Mouse (Mus musculus) heart, embryonic 15.5 days (tissue): Measurements from ENCODE around the gene H2al1f. TPM values are rescaled to one million over a fixed set of nuclear protein-coding genes. Genes with fewer than 3 reads are reported as not detected.
"Not testable (repeated sequence)": the region's sequence is repeated elsewhere in the genome, so short reads cannot be mapped to it uniquely, and the experiment has no call there.

Experiments
- ATAC-seq: fragments of 200-750 bp; cut with Nextera tagmentation; replicated peaks from 2 replicates; pipeline ENCODE4 v1.8.0; 2017; ENCODE audit warnings: low read depth, moderate TSS enrichment; ENCODE audit not compliant: insufficient number of reproducible peaks, insufficient read depth, low FRiP score
- H3K27ac ChIP-seq: fragments of 300-500 bp; sonication (generic); 2 replicates; pipeline ENCODE4 v1.5.1; 2015; ENCODE audit warnings: mild to moderate bottlenecking, inconsistent platforms
- H3K27me3 ChIP-seq: fragments of 300-500 bp; sonication (generic); 2 replicates; pipeline ENCODE4 v1.6.1; 2015; ENCODE audit warnings: inconsistent platforms
- H3K36me3 ChIP-seq: fragments of 300-500 bp; sonication (generic); 2 replicates; pipeline ENCODE4 v1.6.1; 2015; ENCODE audit warnings: mild to moderate bottlenecking, inconsistent platforms
- H3K4me1 ChIP-seq: fragments of 300-500 bp; sonication (generic); replicated peaks from 2 replicates; pipeline ENCODE4 v1.6.1; 2015; ENCODE audit warnings: inconsistent platforms
- H3K4me2 ChIP-seq: fragments of 300-500 bp; sonication (generic); 2 replicates; pipeline ENCODE4 v1.6.1; 2015; ENCODE audit warnings: inconsistent platforms, mild to moderate bottlenecking, moderate library complexity
- H3K4me3 ChIP-seq: fragments of 300-500 bp; sonication (generic); 2 replicates; pipeline ENCODE4 v1.5.1; 2015; ENCODE audit warnings: mild to moderate bottlenecking, inconsistent platforms
- H3K9ac ChIP-seq: fragments of 300-500 bp; sonication (generic); 2 replicates; pipeline ENCODE4 v1.6.1; 2015; ENCODE audit warnings: mild to moderate bottlenecking, inconsistent platforms
- H3K9me3 ChIP-seq: fragments of 300-500 bp; sonication (generic); replicated peaks from 2 replicates; pipeline ENCODE4 v1.6.1; 2016; ENCODE audit warnings: inconsistent platforms
- WGBS: fragments of 180-500 bp; shearing (Covaris S2); methylation state at CpG from one replicate; pipeline ENCODE4 v1.1.7; 2015; ENCODE audit warnings: mixed read lengths; 5-methylcytosine and 5-hydroxymethylcytosine counted together
- polyA plus RNA-seq: library from polyadenylated mRNA; unstranded; fragments of >200 nt; fragmentation: Nextera tagmentation; extraction: Ambion mirVana; gene quantifications from 2 replicates; pipeline ENCODE4 v1.2.1, GENCODE M21; 2015

H2al1f gene
- polyA plus RNA-seq, 1 experiment from 2014 or later = not detected

DNA sequence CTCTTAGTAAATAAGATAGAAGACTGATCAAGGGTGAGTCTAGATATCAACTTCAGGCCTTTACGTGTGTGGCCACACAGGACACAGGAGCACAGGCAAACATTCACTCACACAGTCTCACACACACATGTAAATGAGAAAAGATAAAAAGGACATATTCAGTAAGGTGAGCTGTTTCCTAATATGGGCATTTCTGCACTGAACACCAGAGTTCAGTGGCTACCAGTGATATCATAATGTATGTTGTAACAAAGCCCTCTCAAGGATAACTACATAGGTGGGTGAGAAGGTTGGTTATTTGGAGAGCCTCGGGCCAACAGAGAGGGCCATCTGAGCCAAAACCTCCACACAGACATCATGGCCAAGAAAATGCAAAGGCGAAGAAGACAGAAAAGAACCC, 3.3 kb upstream of the H2al1f start, which contains the start of gene H2al1e:
TSS of gene H2al1e (plus strand) at position 301 of the 400 bp plus-strand sequence.
- H3K4me2 ChIP-seq, H3K36me3 ChIP-seq, H3K4me1 ChIP-seq, H3K9ac ChIP-seq, H3K9me3 ChIP-seq, H3K27ac ChIP-seq, H3K4me3 ChIP-seq, ATAC-seq, H3K27me3 ChIP-seq: not testable (repeated sequence)
- WGBS = no CpG with 5 or more reads among the region's 3 CpGs

DNA sequence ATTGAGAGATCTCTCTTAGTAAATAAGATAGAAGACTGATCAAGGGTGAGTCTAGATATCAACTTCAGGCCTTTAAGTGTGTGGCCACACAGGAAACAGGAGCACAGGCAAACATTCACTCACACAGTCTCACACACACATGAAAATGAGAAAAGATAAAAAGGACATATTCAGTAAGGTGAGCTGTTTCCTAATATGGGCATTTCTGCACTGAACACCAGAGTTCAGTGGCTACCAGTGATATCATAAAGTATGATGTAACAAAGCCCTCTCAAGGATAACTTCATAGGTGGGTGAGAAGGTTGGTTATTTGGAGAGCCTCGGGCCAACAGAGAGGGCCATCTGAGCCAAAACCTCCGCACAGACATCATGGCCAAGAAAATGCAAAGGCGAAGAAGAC, 3.0 kb downstream of the H2al1f start, which contains the start of gene H2al1g:
TSS of gene H2al1g (plus strand) at position 301 of the 400 bp plus-strand sequence.
- H3K27ac ChIP-seq, H3K9me3 ChIP-seq, H3K9ac ChIP-seq, H3K4me2 ChIP-seq, H3K36me3 ChIP-seq, H3K4me1 ChIP-seq, H3K4me3 ChIP-seq, H3K27me3 ChIP-seq, ATAC-seq: not testable (repeated sequence)
- no CpG with 5 or more reads among the region's 3 CpGs for WGBS

DNA sequence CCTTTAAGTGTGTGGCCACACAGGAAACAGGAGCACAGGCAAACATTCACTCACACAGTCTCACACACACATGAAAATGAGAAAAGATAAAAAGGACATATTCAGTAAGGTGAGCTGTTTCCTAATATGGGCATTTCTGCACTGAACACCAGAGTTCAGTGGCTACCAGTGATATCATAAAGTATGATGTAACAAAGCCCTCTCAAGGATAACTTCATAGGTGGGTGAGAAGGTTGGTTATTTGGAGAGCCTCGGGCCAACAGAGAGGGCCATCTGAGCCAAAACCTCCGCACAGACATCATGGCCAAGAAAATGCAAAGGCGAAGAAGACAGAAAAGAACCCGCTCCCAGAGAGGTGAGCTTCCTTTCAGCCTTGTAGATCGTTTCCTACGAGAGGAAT, 6.2 kb downstream of the H2al1f start, which contains the start of gene H2al1h:
TSS of gene H2al1h (plus strand) at position 301 of the 400 bp plus-strand sequence.
- not testable (repeated sequence) for H3K9me3 ChIP-seq, H3K4me2 ChIP-seq, H3K27me3 ChIP-seq, H3K36me3 ChIP-seq, H3K4me1 ChIP-seq, H3K4me3 ChIP-seq, ATAC-seq, H3K27ac ChIP-seq, H3K9ac ChIP-seq
- WGBS = no CpG with 5 or more reads among the region's 6 CpGs

DNA sequence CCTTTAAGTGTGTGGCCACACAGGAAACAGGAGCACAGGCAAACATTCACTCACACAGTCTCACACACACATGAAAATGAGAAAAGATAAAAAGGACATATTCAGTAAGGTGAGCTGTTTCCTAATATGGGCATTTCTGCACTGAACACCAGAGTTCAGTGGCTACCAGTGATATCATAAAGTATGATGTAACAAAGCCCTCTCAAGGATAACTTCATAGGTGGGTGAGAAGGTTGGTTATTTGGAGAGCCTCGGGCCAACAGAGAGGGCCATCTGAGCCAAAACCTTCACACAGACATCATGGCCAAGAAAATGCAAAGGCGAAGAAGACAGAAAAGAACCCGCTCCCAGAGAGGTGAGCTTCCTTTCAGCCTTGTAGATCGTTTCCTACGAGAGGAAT, 9.4 kb downstream of the H2al1f start, which contains the start of gene H2al1i:
TSS of gene H2al1i (plus strand) at position 301 of the 400 bp plus-strand sequence.
- H3K4me1 ChIP-seq, H3K9ac ChIP-seq, H3K9me3 ChIP-seq, H3K4me2 ChIP-seq, H3K27ac ChIP-seq, H3K4me3 ChIP-seq, H3K27me3 ChIP-seq, ATAC-seq, H3K36me3 ChIP-seq: not testable (repeated sequence)
- WGBS = 82% methylated on average over 2 of the region's 5 CpGs

DNA sequence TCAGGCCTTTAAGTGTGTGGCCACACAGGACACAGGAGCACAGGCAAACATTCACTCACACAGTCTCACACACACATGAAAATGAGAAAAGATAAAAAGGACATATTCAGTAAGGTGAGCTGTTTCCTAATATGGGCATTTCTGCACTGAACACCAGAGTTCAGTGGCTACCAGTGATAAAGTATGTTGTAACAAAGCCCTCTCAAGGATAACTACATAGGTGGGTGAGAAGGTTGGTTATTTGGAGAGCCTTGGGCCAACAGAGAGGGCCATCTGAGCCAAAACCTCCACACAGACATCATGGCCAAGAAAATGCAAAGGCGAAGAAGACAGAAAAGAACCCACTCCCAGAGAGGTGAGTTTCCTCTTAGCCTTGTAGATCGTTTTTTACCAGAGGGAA, 12.6 kb downstream of the H2al1f start, which contains the start of gene H2al1j:
TSS of gene H2al1j (plus strand) at position 301 of the 400 bp plus-strand sequence.
- not testable (repeated sequence) for H3K4me1 ChIP-seq, H3K4me2 ChIP-seq, H3K9me3 ChIP-seq, ATAC-seq, H3K27ac ChIP-seq, H3K27me3 ChIP-seq, H3K36me3 ChIP-seq, H3K4me3 ChIP-seq, H3K9ac ChIP-seq
- 79% methylated on average over 2 of the region's 2 CpGs for WGBS

DNA sequence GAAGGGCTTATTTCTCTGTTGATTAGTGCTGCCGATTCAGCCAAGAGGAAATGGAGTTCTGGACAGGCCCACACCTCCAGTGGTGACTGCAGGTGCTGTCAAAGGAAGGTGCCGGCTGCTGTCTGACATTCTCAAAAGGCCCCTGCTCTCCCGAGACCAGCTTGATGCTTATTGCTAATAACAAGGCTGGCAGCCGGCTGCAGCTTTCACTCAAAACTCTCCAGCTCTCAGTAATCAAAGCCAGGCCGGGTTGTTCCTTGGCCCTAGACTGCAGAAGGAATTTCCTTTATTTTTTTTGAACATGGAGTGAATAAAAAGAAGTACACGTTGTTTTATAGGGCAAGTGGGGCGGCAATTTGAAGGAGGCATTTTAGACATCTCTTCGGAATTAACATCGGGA, 30.8 kb downstream of the H2al1f start:
- H3K4me2 ChIP-seq = no peak overlapping the region
- H3K27ac ChIP-seq = no peak overlapping the region
- H3K9me3 ChIP-seq = no peaks in the 10 kb centered on the region
- WGBS = 56% methylated on average over 9 of the region's 9 CpGs
- H3K4me1 ChIP-seq = no peaks in the 10 kb centered on the region
- H3K9ac ChIP-seq = no peak overlapping the region
- H3K36me3 ChIP-seq = no peaks in the 10 kb centered on the region
- no peak overlapping the region for H3K4me3 ChIP-seq
- ATAC-seq = no peak
- no peaks in the 10 kb centered on the region for H3K27me3 ChIP-seq

DNA sequence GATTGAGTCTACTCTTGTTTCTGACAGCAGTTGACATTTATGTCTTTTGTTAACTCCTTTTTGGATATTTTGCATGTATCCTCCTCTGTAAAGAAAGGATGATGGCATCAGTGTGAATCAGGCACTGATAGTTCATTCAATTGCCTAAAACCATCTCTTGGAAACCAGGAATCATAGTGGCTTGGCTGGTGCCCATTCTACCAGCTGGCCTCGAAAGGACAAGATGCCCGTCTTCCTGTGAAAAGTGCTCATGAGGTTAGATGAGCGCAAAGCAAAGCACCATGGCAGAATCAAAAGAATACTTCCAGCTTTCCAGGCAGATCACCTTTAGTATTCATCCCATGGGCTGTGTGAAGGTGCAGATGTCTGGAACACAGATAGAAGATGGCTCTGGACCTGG, 31.8 kb downstream of the H2al1f start:
- H3K4me2 ChIP-seq = no peak overlapping the region
- H3K9ac ChIP-seq = no peak overlapping the region
- no peak for ATAC-seq
- H3K27me3 ChIP-seq = no peaks in the 10 kb centered on the region
- no peak overlapping the region for H3K27ac ChIP-seq
- no peaks in the 10 kb centered on the region for H3K4me1 ChIP-seq
- H3K36me3 ChIP-seq = no peaks in the 10 kb centered on the region
- no peaks in the 10 kb centered on the region for H3K9me3 ChIP-seq
- no peak overlapping the region for H3K4me3 ChIP-seq
- 81% methylated on average over 3 of the region's 3 CpGs for WGBS

DNA sequence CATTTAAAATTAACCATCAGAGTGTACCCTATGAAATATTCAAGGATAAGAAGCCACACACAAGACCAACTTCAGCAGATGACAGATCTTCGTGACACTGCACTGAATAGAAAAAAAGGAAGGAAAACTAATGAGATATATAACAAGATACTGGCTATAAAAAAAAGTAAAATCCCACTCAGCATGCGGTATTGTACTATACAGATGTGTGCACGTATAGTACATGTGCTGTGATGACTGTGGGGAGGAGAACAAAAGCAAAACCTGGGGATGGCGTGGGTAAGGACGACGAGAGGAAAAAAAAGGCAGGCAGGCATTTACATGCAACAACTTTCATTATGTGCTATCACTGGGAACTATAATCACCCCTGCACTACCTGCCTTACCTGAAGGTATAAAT, 45.9 kb downstream of the H2al1f start:
- Histone ChIP-seq H3K4me2 (no peak overlapping the region), H3K4me3 (no peak overlapping the region), H3K9ac (no peak overlapping the region), H3K36me3 (no peaks in the 10 kb centered on the region), H3K9me3 (no peaks in the 10 kb centered on the region), H3K27me3 (peaks cover 7% of the 10 kb centered on the region), H3K4me1 (no peaks in the 10 kb centered on the region), H3K27ac (no peak overlapping the region)
- ATAC-seq = no peak
- WGBS = 73% methylated on average over 6 of the region's 6 CpGs

DNA sequence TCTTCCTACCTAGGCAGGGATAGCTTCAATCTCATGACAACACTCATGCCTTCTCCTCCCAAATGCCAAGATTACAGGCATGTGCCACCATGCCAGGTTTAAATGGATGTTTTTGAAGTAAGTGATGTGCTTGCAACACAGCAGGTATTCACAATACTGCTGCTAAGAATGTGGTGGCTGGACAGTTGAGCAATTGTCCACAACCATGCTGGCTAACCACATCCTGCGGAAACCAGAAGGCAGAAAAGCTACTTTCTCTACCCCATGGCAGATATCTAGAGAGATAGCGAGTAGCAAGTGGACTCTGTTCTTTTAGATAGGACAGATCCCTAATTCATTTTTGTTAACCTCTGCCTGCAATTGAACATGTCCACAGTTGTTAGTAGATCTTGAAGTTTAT, 46.3 kb downstream of the H2al1f start:
- H3K9ac ChIP-seq = no peak overlapping the region
- no peak overlapping the region for H3K27ac ChIP-seq
- no peaks in the 10 kb centered on the region for H3K36me3 ChIP-seq
- 74% methylated on average over 2 of the region's 2 CpGs for WGBS
- no peaks in the 10 kb centered on the region for H3K9me3 ChIP-seq
- H3K4me3 ChIP-seq = no peak overlapping the region
- peaks cover 11% of the 10 kb centered on the region for H3K27me3 ChIP-seq
- H3K4me2 ChIP-seq = no peak overlapping the region
- H3K4me1 ChIP-seq = no peaks in the 10 kb centered on the region
- no peak for ATAC-seq

DNA sequence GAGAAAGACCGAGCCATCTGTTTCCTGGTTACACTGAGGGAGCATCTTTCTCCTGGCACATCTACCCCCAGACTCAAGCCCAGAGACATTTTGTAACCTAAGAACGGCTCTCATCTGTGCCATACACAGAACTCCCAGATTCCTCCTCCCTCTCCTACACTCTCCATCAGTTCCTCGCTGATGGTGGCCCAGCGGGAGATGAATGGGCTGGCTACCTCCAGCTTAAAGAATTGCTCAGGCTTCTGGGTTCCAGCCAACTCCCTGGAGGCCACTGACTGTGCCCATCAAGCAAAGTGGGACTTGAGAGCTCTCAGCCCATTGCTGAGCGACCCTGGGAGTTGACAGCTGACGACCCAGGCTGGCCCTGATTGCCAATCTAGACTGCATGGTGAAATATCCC, 48.9 kb downstream of the H2al1f start:
- H3K4me2 ChIP-seq = no peak overlapping the region
- ATAC-seq = no peak
- H3K9ac ChIP-seq = no peak overlapping the region
- WGBS = 49% methylated on average over 6 of the region's 6 CpGs
- H3K27ac ChIP-seq = no peak overlapping the region
- no peak overlapping the region for H3K4me3 ChIP-seq
- H3K4me1 ChIP-seq = no peaks in the 10 kb centered on the region
- H3K36me3 ChIP-seq = no peaks in the 10 kb centered on the region
- H3K9me3 ChIP-seq = no peaks in the 10 kb centered on the region
- peaks cover 13% of the 10 kb centered on the region for H3K27me3 ChIP-seq
